ENCODE assay signal across 9 mouse cellular contexts in the genomic region with DNA sequence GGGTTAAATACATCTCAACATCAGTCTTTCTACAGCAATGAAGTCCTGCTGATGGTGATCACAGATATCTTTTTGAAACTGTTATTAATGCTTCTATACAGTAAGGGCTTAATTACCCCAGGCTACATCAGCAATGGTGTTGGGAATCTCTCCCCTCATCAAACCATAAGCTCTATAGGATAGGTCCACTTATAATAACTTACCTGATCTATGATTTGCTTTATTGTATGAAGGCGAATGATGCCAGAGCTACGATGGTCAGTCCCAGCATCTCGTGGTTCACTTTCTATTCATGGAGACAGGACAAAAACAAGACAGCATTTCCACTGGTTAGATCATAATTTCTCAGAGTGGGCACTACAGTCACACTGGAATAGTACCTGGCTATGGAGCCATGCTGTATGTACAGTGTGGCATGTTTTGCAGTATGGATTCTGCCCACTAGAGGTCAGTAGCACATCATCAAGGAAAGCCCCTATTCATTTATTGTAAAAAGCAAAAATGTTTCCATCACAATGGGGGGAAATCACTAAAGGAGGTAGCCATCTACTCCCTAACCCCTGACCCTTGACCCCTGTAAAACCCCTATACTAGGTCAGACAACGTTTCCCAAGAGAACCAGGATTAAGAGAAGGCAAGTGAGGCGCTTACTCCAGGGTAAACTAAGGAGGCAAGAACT.
DNase-seq lines count a peak whose midpoint lies in the region; ATAC-seq and TF ChIP-seq lines count a peak whose summit lies in the region.
"Had no signal": no experiment of that assay in that cellular context is flagged by ENCODE, and none has a peak within 500 bp of the region (broad histone marks: within the 10 kb centered on the region; RNA-seq: fewer than 3 reads in every experiment).

No protein-coding gene starts in this region.

- no peak for TF ChIP-seq EP300 in heart, adult 2 months (IDR thresholded peaks at IDR 0.05; ENCODE audit: insufficient read depth, low read depth, low read length)

- H3K4me1 ChIP-seq in heart, adult 2 months (ENCODE audit: control insufficient read depth, insufficient read depth, low read length): no peaks in the 10 kb centered on the region
- no peaks in the 10 kb centered on the region for H3K4me1 ChIP-seq in heart, embryonic 11.5 days (ENCODE audit: control insufficient read depth, insufficient read depth, low read length)
- no peaks in the 10 kb centered on the region for H3K4me1 ChIP-seq in embryonic facial prominence, embryonic 11.5 days (ENCODE audit: control insufficient read depth, insufficient read depth, low read length)
- H3K4me1 ChIP-seq in hindbrain, embryonic 10.5 days (replicated peaks): no peaks in the 10 kb centered on the region
- H3K4me1 ChIP-seq: liver, embryonic 15.5 days had no signal

- H3K79me2 ChIP-seq in heart, adult 2 months (replicated peaks; ENCODE audit: control insufficient read depth, insufficient read depth, low read length): no peaks in the 10 kb centered on the region

- no peaks in the 10 kb centered on the region for H3K27me3 ChIP-seq in heart, adult 2 months (ENCODE audit: control insufficient read depth, insufficient read depth, low read length)
- no peaks in the 10 kb centered on the region for H3K27me3 ChIP-seq in heart, embryonic 11.5 days (ENCODE audit: control insufficient read depth, insufficient read depth, low read length)
- no peaks in the 10 kb centered on the region for H3K27me3 ChIP-seq in embryonic facial prominence, embryonic 11.5 days (ENCODE audit: control insufficient read depth, insufficient read depth, low read length)
- H3K27me3 ChIP-seq in hindbrain, embryonic 10.5 days (ENCODE audit: insufficient read depth, poor library complexity, severe bottlenecking): no peaks in the 10 kb centered on the region
- H3K27me3 ChIP-seq: liver, embryonic 15.5 days had no signal

- TF ChIP-seq POLR2A in heart, adult 2 months (IDR thresholded peaks at IDR 0.05; ENCODE audit: insufficient read depth, low read depth, low read length): no peak

- no peak overlapping the region for H3K9ac ChIP-seq in heart, adult 2 months (ENCODE audit: low read depth, low read length)
- H3K9ac ChIP-seq in heart, embryonic 11.5 days (ENCODE audit: low read depth, low read length): no peak overlapping the region
- H3K9ac ChIP-seq in embryonic facial prominence, embryonic 11.5 days (replicated peaks; ENCODE audit: low read length): no peak overlapping the region
- H3K9ac ChIP-seq: liver, embryonic 15.5 days had no signal

- WGBS in heart, adult 2 months: 66% methylated on average over 5 of the region's 5 CpGs
- 71% methylated on average over 5 of the region's 5 CpGs for WGBS in heart, embryonic 11.5 days (ENCODE audit: insufficient replicate concordance)
- WGBS in embryonic facial prominence, embryonic 11.5 days: 70% methylated on average over 5 of the region's 5 CpGs
- 70% methylated on average over 5 of the region's 5 CpGs for WGBS in hindbrain, embryonic 10.5 days

- no peak overlapping the region for H3K4me2 ChIP-seq in heart, embryonic 11.5 days
- no peak overlapping the region for H3K4me2 ChIP-seq in embryonic facial prominence, embryonic 11.5 days (ENCODE audit: low read depth, low read length)
- H3K4me2 ChIP-seq: liver, embryonic 15.5 days had no signal

- no peak for ATAC-seq in heart, embryonic 11.5 days (replicated peaks; ENCODE audit: insufficient number of reproducible peaks, low FRiP score, low TSS enrichment)
- no peak for ATAC-seq in embryonic facial prominence, embryonic 11.5 days (replicated peaks; ENCODE audit: insufficient number of reproducible peaks, low FRiP score, low TSS enrichment, low read depth)

- TF ChIP-seq CTCF in heart, adult 2 months (IDR thresholded peaks at IDR 0.05): peak; percentile 98

- H3K27ac ChIP-seq in heart, adult 2 months: no peak overlapping the region
- no peak overlapping the region for H3K27ac ChIP-seq in heart, embryonic 11.5 days (ENCODE audit: low read depth, low read length)
- no peak overlapping the region for H3K27ac ChIP-seq in embryonic facial prominence, embryonic 11.5 days (replicated peaks; ENCODE audit: low read depth, low read length)
- H3K27ac ChIP-seq in hindbrain, embryonic 10.5 days: no peak overlapping the region
- H3K27ac ChIP-seq: liver, embryonic 15.5 days had no signal

- H3K9me3 ChIP-seq in heart, embryonic 11.5 days (replicated peaks; ENCODE audit: control insufficient read depth, low read length): no peaks in the 10 kb centered on the region
- H3K9me3 ChIP-seq in embryonic facial prominence, embryonic 11.5 days (replicated peaks; ENCODE audit: control insufficient read depth, low read length): no peaks in the 10 kb centered on the region
- no peaks in the 10 kb centered on the region for H3K9me3 ChIP-seq in hindbrain, embryonic 10.5 days
- H3K9me3 ChIP-seq: liver, embryonic 15.5 days had no signal

- intact Hi-C loops in heart, adult 2 months (cut with DNase I): loop anchor here (1.0 to 10.0 kb wide), 2 partner anchors 179 to 326 kb away; a partner anchor contains a TSS

- H3K4me3 ChIP-seq in heart, adult 2 months: no peak overlapping the region
- no peak overlapping the region for H3K4me3 ChIP-seq in heart, embryonic 11.5 days (ENCODE audit: low read depth, low read length)
- no peak overlapping the region for H3K4me3 ChIP-seq in embryonic facial prominence, embryonic 11.5 days (ENCODE audit: low read depth, low read length)
- no peak overlapping the region for H3K4me3 ChIP-seq in hindbrain, embryonic 10.5 days
- H3K4me3 ChIP-seq: liver, embryonic 15.5 days had no signal

- peaks cover 16% of the 10 kb centered on the region for H3K36me3 ChIP-seq in heart, adult 2 months (ENCODE audit: control insufficient read depth, insufficient read depth, low read length)
- peaks cover 20% of the 10 kb centered on the region for H3K36me3 ChIP-seq in heart, embryonic 11.5 days (ENCODE audit: control insufficient read depth, insufficient read depth, low read length)
- H3K36me3 ChIP-seq in embryonic facial prominence, embryonic 11.5 days (replicated peaks; ENCODE audit: control insufficient read depth, insufficient read depth, low read depth, low read length): no peaks in the 10 kb centered on the region
- peaks cover 78% of the 10 kb centered on the region for H3K36me3 ChIP-seq in hindbrain, embryonic 10.5 days

- peak; percentile 41 to 59 for DNase-seq in heart, adult 2 months
- peak; percentile 42 to 63 for DNase-seq in adrenal gland, postnatal 36 days
- DNase-seq in embryonic facial prominence, embryonic 11.5 days (ENCODE audit: low spot score): peak; percentile 84
- peak; percentile 51 for DNase-seq in hindbrain, embryonic 10.5 days (ENCODE audit: low spot score)
- DNase-seq in layer of hippocampus, adult 9-10 months (ENCODE audit: low spot score): peak; percentile 67
- peak; percentile 82 for DNase-seq in lung, postnatal 14 days
- peak; percentile 63 for DNase-seq in right cerebral cortex, postnatal 14 days
